Comparison of ENCODE assay signal across 14 mouse cellular contexts in genomic region chr5:102993951-102994350, GRCm38 (mm10).
DNase-seq lines count a peak whose midpoint lies in the region; ATAC-seq lines count a peak whose summit lies in the region.
"Had no signal": no experiment of that assay in that cellular context is flagged by ENCODE, and none has a peak within 500 bp of the region (broad histone marks: within the 10 kb centered on the region; RNA-seq: fewer than 3 reads in every experiment).

No protein-coding gene starts in this region.

- ATAC-seq in heart, embryonic 12.5 days (ENCODE audit: insufficient number of reproducible peaks, low FRiP score) = no peak
- ATAC-seq: forebrain, embryonic 14.5 days; intestine, embryonic 15.5 days had no signal

- 65% methylated on average over 5 of the region's 5 CpGs for WGBS in heart, embryonic 12.5 days

- no peak overlapping the region for H3K27ac ChIP-seq in heart, embryonic 12.5 days (ENCODE audit: poor library complexity, severe bottlenecking)
- H3K27ac ChIP-seq: embryonic facial prominence, embryonic 10.5 days; intestine, embryonic 15.5 days; neural tube, embryonic 13.5 days had no signal

- H3K27me3 ChIP-seq in heart, embryonic 12.5 days (replicated peaks) = no peaks in the 10 kb centered on the region
- H3K27me3 ChIP-seq: intestine, embryonic 15.5 days; neural tube, embryonic 13.5 days had no signal

- no peaks in the 10 kb centered on the region for H3K36me3 ChIP-seq in heart, embryonic 12.5 days
- H3K36me3 ChIP-seq: embryonic facial prominence, embryonic 10.5 days; intestine, embryonic 15.5 days had no signal

- H3K9me3 ChIP-seq in heart, embryonic 12.5 days (replicated peaks) = no peaks in the 10 kb centered on the region
- H3K9me3 ChIP-seq: embryonic facial prominence, embryonic 10.5 days; intestine, embryonic 15.5 days; neural tube, embryonic 13.5 days had no signal

- DNase-seq in heart, postnatal 10 days = peak; percentile 38 to 48
- peak; percentile 29 for DNase-seq in lung, postnatal 10 days
- DNase-seq in lung, adult 18-20 months = no peak
- DNase-seq in adipocyte (ENCODE audit: low spot score) = peak; percentile 30
- DNase-seq in lung, postnatal 36 days = peak; percentile 4
- DNase-seq in thymus, postnatal 25 days = no peak
- DNase-seq in layer of hippocampus, postnatal 36 days = no peak
- DNase-seq: cerebellum, adult 18-20 months had no signal

- H3K4me2 ChIP-seq in heart, embryonic 12.5 days = no peak overlapping the region
- H3K4me2 ChIP-seq: intestine, embryonic 15.5 days; liver, embryonic 11.5 days; neural tube, embryonic 13.5 days had no signal

- no peak overlapping the region for H3K9ac ChIP-seq in heart, embryonic 12.5 days
- H3K9ac ChIP-seq: intestine, embryonic 15.5 days; neural tube, embryonic 13.5 days had no signal

- H3K4me1 ChIP-seq in heart, embryonic 12.5 days (replicated peaks) = no peaks in the 10 kb centered on the region
- H3K4me1 ChIP-seq: intestine, embryonic 15.5 days; neural tube, embryonic 13.5 days had no signal

- intact Hi-C loops in heart, postnatal 10 days (cut with DNase I) = no loop called here

- H3K4me3 ChIP-seq in heart, embryonic 12.5 days = no peak overlapping the region
- H3K4me3 ChIP-seq: embryonic facial prominence, embryonic 10.5 days; intestine, embryonic 15.5 days; neural tube, embryonic 13.5 days had no signal

Comparison
In these comparisons a context has a peak if more than half of its experiments do, and no peak if none do; other contexts are left out.
1. DNase-seq: peak in heart, postnatal 10 days (2 of 2), lung, postnatal 10 days (single experiment), adipocyte (single experiment) and lung, postnatal 36 days (single experiment); none in lung, adult 18-20 months (0 of 2), thymus, postnatal 25 days (single experiment) and layer of hippocampus, postnatal 36 days (0 of 2).